Mouse (Mus musculus) thymus, postnatal 0 days (tissue): ENCODE results near the gene Wnt10b. TPM values are rescaled to one million over a fixed set of nuclear protein-coding genes. Genes with fewer than 3 reads are reported as not detected.
A peak's percentile ranks its signal among the peaks of the same experiment; 100 is the strongest.
"Not testable (repeated sequence)": the region's sequence is repeated elsewhere in the genome, so short reads cannot be mapped to it uniquely, and the experiment has no call there.

Experiments used
- DNase-seq: peaks from one replicate; pipeline ENCODE4 v3.0.0-alpha.2; 2015; ENCODE audit warnings: low spot score
- polyA plus RNA-seq: library from polyadenylated mRNA; unstranded; fragments of >200 nt; fragmentation: Nextera tagmentation; extraction: Ambion mirVana; gene quantifications from 2 replicates; pipeline ENCODE4 v1.2.1, GENCODE M21; 2015

Gene Wnt10b
- polyA plus RNA-seq: 0.85 TPM in 2 replicates

DNA sequence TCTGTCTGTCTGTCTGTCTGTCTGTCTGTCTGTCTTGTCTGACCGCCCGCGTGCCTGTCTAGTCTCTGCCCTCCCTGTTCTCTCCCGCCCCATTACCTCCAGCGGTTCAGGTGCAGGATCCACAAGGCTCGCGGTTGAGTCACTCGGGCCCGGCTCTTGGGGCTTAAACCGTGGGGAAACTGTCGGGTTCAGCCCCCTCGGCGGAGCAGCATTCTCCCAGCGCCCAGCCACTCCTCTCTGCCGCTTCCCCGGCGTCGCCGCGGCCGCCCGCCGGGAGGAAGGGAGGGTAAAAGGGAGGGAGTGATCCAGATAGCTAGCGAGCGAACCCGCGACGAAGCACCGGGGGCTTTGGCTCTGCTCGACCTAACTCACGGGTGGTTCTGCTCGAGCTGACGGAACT lies at the start of gene Wnt10b:
Gene Wnt10b, minus strand, starts transcription at position 389 of the 400 bp plus-strand sequence.
- DNase-seq: no peak

GRCm38 (mm10) chr15:98827611-98828011 lies 49.7 kb upstream of the Wnt10b start:
- no peak for DNase-seq

DNA sequence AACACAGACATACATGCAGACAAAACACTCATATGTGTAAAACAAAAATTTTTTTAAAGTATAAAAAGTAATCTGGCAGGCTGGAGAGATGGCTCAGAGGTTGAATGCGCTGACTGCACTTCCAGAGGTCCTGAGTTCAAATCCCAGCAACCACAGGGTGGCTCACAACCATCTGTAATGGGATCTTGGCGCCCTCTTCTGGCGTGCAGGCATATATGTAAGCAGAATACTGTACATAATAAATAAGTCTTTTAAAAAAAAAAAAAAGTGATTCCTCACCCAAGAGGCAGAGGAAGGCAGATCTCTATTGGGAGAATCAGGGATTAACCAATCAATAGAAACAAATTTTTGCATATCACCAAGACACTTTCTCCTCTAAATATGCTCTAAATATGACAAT lies 45.5 kb upstream of the Wnt10b start:
- DNase-seq: no peak

- DNase-seq: no peak
Observed at GRCm38 (mm10) chr15:98822147-98822546, 44.2 kb upstream of the Wnt10b start.

- peak; percentile 37 for DNase-seq
Observed at GRCm38 (mm10) chr15:98821403-98821802, 43.5 kb upstream of the Wnt10b start.

GRCm38 (mm10) chr15:98820937-98821336 lies 43.0 kb upstream of the Wnt10b start:
- no peak for DNase-seq

GRCm38 (mm10) chr15:98818171-98818570 lies 40.2 kb upstream of the Wnt10b start:
- no peak for DNase-seq

GRCm38 (mm10) chr15:98812741-98813424 lies 34.9 kb upstream of the Wnt10b start:
- DNase-seq: no peak

GRCm38 (mm10) chr15:98810212-98810611 lies 32.3 kb upstream of the Wnt10b start:
- not testable (repeated sequence) for DNase-seq

- no peak for DNase-seq
Observed at GRCm38 (mm10) chr15:98809390-98809789, 31.4 kb upstream of the Wnt10b start, which contains the start of gene Ddn. TSS of gene Ddn (minus strand) at chr15:98809490.

DNA sequence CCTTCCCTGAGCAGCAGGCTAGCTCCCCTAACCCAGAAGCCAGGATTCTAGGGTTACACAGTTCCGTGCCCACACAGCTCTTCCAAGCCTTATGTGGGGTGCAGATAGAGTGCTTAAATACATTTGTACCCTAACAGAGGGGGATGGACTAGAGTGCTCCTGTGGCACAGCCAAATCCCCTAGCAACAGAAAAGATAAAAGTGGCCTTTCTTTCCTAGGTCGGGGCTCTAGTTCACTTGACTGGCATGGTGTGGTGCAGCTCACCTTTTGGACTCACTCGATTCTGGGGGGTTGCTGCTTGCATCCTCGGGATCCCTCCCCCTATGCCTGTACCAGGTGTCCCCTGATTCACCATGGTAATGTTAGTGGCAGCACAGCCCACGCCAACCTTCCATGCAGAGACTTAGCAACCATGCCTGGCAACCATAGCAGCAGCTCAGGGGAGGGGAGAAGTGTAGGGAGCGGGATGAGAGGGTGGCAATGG lies 30.7 kb upstream of the Wnt10b start:
- DNase-seq: no peak

DNA sequence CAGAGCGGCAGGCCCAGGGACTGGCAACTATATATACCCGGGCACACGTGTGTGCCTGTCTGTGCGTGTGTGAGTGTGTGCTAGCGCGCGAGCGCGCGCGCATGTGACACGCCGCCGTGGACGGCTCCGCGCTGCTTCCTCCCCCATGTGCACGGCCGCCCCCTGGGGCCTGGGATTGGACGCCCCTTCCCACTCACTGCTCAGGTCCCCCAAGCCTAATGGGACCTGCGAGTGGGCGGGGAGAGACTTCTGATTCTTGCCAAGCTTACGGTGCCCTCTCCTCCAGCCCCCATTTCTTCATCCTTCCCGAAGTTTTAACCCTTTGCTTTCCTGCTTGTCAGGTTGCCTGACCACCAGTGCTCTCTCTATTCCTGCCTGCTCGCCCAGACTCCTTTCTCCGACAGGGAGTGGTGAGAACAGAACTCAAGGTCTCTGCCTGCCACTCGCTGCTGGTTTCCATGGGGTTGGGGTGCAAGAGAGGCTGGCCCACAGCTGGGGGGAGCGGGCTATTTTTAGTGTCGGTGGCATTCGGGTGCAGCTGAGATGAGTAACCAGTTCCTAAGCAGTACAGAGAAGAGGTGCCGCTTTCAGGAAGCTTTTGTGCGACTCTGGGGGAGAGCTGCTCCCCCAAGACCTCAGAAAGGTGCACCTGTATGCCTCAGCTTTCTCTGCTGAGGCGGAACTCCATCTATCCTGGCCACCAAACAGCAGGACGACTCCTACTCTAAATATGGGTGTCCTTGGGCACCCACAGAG lies 30.1 kb upstream of the Wnt10b start:
- peak; percentile 80 for DNase-seq

DNA sequence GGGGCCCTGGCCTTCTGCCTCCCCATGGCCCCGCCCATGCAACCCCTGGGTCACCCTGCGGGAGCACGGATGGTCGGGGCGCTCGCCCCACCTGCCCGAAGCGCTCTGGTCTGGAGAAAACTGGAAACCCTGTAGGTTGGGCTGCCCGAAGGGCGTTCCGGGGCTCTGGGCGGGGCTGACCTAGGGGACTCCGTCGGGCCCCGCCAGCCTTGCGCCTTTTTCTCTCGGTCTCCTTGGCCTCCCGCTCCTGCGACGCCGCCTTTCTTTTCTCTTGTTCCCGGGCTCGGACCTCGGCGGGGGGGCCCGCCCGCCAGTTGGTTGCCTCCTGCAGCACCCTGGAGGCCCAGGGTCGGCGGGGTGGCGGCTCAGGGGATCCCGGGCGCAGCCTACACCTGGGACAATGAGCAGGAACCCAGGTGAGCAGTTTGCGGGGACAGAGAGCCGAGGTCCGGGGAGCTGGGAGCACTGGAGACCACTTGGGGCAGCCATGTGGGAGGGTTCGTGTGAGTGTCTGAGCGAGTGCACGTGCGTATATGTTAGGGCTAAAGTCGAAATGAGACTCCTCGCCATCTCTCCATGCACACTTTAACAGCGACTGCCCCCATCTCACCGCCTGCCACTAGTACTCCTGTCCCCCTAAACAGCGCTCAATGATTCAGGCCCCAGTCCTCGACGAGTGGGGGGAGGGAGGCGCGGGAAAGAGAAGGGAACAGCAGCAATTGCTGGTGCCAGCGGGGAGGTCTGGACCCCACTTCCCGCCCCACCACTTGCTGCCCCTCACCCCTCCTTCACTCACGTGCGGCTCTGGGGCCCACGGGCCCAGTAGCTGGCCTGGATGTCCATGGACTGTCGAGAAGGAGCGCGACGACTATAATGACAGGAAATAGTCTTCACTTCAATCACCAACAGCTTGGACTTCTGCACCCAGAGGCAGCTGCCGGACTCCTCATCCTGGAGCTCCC lies 29.1 kb upstream of the Wnt10b start:
- no peak for DNase-seq

- no peak for DNase-seq
Observed at GRCm38 (mm10) chr15:98806071-98806808, 28.3 kb upstream of the Wnt10b start.

DNA sequence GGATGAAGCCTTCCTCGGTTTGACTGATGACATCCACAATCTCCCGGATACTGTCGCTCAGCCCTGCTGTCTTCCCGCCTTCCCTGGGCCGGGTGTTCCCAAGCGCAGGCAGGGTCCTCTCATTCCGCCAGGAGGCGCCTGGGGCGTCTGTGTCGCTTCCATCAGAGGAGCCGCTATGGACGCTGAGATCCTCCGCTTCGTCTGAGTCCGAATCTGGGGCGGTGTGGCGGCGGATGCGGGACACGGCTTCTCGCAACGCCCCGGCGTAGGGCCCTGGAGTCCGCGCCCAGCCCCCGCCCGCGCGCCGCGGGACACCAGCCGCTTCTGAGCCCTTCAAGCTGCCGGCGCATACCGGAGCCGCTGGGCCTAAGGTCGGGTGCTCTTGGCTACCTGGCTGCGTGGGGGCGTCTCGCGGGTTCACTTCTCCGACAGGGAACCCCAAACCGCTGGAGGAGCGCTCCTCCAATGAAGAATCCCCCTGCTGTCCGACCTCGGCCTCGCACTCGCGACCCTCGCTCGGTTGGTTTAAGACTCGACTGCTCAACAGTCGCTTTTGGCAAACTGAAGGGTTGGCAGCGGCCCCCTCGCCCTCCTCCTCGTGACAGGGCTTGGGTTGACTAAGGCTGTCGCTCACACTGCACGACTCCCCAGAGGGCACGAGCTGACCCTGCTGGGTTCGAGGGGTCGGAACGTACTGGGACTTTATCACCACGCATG lies 27.5 kb upstream of the Wnt10b start:
- peak; percentile 49 for DNase-seq

DNA sequence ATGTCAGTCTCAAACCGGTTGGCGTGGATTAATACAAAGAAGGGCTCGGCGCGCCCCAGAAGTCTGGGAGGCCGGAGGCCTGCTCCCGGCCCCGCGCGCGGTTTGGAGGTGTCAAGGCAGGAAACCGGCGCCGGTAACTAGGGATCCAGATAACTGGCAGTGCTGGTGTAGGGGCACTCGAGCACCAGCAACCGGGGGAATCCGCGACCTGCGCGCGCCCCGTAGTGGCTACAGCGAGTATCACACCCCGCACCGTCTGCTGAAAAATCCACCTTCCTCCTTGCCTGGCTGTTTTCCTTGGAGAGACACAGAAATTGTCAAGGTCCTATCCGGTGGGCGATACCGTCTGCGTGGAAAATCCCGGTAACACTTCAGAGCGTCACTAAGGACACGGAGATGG lies 26.1 kb upstream of the Wnt10b start:
- peak; percentile 76 for DNase-seq

DNA sequence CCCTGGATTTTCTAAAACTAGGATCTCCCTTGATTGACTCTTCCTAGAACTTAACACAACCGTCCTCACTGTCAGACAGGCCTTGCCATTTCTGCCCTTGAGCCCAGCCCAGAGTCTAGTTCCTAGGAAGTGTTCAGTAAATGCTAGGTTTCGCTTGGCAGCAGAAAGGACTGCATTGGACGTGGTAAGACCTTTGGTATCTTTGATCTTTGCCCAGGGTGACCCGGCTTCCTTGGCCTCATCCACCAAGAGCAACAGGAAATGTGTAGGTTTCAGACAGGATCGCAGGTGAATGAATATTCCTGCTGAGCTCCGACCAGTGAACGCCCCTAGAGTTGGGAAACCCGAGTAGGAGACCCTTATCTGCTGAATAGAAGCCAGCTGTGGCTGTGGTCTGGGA lies 25.0 kb upstream of the Wnt10b start:
- no peak for DNase-seq

- peak; percentile 71 for DNase-seq
Observed at GRCm38 (mm10) chr15:98799396-98799795, 21.4 kb upstream of the Wnt10b start.

DNA sequence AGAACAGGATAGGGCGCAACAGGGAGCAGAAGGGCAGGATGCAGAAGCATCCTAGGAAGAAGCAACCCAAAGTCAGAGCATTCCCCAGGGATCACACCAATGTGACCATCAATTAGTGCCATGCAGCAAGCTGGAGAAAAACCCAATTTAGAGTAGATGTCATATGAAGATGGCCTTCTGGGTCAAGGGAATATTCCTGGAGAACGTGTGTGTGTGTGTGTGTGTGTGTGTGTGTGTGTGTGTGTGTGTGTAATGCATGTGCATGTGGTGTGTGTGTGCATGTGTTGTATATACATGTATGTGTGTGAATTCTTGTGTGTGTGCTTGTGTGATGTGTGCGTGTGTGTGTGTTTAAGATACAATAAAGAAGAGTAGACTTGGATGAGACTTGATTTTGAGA lies 21.0 kb upstream of the Wnt10b start:
- DNase-seq: no peak
